Mouse (Mus musculus) MEL (cell line): ENCODE measurements around the gene Fgf13. TPM values are rescaled to one million over a fixed set of nuclear protein-coding genes. Genes with fewer than 3 reads are reported as not detected.

Experiments
- DNase-seq: peaks from one replicate; pipeline ENCODE4 v3.0.0; 2011; ENCODE audit warnings: low read depth, low spot score
- H3K27ac ChIP-seq: 2 replicates; pipeline ENCODE4 v1.5.1; 2012; ENCODE audit warnings: low read depth, mild to moderate bottlenecking, control low read depth, low read length, moderate library complexity; ENCODE audit not compliant: control insufficient read depth
- H3K27me3 ChIP-seq, 2 experiments: fragments of 150-350 bp in 1 of 2; sonication (generic) in 1 of 2; 2 replicates each; pipeline ENCODE4 v1.6.1; 2012; ENCODE audit warnings: low read length in 2 of 2, mild to moderate bottlenecking in 2 of 2, improper control_type of control experiment in 1 of 2, moderate library complexity in 1 of 2; ENCODE audit not compliant: insufficient read depth in 2 of 2, control insufficient read depth in 1 of 2
- H3K36me3 ChIP-seq, 2 experiments: 2 replicates each; pipeline ENCODE4 v1.6.1; 2012 to 2014; ENCODE audit warnings: low read length in 2 of 2, improper control_type of control experiment in 1 of 2, inconsistent platforms in 1 of 2, mild to moderate bottlenecking in 1 of 2; ENCODE audit not compliant: insufficient read depth in 2 of 2, control insufficient read depth in 1 of 2
- H3K4me1 ChIP-seq, 2 experiments: fragments of 150-350 bp in 1 of 2; sonication (generic) in 1 of 2; 2 replicates each; pipeline ENCODE4 v1.6.1; 2012; ENCODE audit warnings: low read length in 2 of 2, improper control_type of control experiment in 1 of 2, mild to moderate bottlenecking in 1 of 2; ENCODE audit not compliant: insufficient read depth in 2 of 2, control insufficient read depth in 1 of 2
- H3K4me3 ChIP-seq, 2 experiments: fragments of 150-350 bp in 1 of 2; sonication (generic) in 1 of 2; 2 replicates each; pipeline ENCODE4 v1.5.1; 2012; ENCODE audit warnings: low read depth in 2 of 2, low read length in 2 of 2, mild to moderate bottlenecking in 2 of 2, moderate library complexity in 2 of 2, control low read depth in 1 of 2, improper control_type of control experiment in 1 of 2; ENCODE audit not compliant: control insufficient read depth in 1 of 2, insufficient read depth in 1 of 2
- H3K79me2 ChIP-seq: 2 replicates; pipeline ENCODE4 v1.6.1; 2012; ENCODE audit warnings: mild to moderate bottlenecking, low read length, moderate library complexity; ENCODE audit not compliant: control insufficient read depth, poor library complexity, insufficient read depth
- H3K9ac ChIP-seq: 2 replicates; pipeline ENCODE4 v1.6.1; 2012; ENCODE audit warnings: low read depth, mild to moderate bottlenecking, control low read depth, low read length, moderate library complexity; ENCODE audit not compliant: control insufficient read depth, poor library complexity, severe bottlenecking
- H3K9me3 ChIP-seq: fragments of 150-350 bp; sonication (generic); replicated peaks from 2 replicates; pipeline ENCODE4 v1.6.1; 2012; ENCODE audit warnings: mild to moderate bottlenecking, low read length, improper control_type of control experiment, moderate library complexity; ENCODE audit not compliant: insufficient read depth
- CHD1 ChIP-seq: IDR thresholded peaks from 2 replicates; pipeline ENCODE4 v1.6.1; 2012; ENCODE audit warnings: low read depth, mild to moderate bottlenecking, inconsistent platforms, low read length, improper control_type of control experiment
- CHD2 ChIP-seq: IDR thresholded peaks from 2 replicates; pipeline ENCODE4 v1.6.1; 2011; ENCODE audit warnings: low read length, improper control_type of control experiment
- CTCF ChIP-seq, 3 experiments: IDR thresholded peaks in 2 of 3; conservative IDR thresholded peaks in 1 of 3; 2 replicates each; pipeline ENCODE4 v1.5.1; 2011 to 2012; ENCODE audit warnings: low read length in 3 of 3, low read depth in 2 of 3, mild to moderate bottlenecking in 2 of 3, improper control_type of control experiment in 1 of 3, inconsistent platforms in 1 of 3, mixed read lengths in 1 of 3, moderate library complexity in 1 of 3; ENCODE audit not compliant: control insufficient read depth in 1 of 3, insufficient read depth in 1 of 3, poor library complexity in 1 of 3, severe bottlenecking in 1 of 3
- E2F4 ChIP-seq: IDR thresholded peaks from 2 replicates; pipeline ENCODE4 v1.6.1; 2011; ENCODE audit warnings: low read depth, low read length, improper control_type of control experiment, borderline replicate concordance
- ELF1 ChIP-seq: IDR thresholded peaks from 2 replicates; pipeline ENCODE4 v1.6.1; 2014; ENCODE audit warnings: low read depth, mild to moderate bottlenecking, inconsistent platforms, low read length, improper control_type of control experiment, moderate library complexity
- EP300 ChIP-seq, 2 experiments: IDR thresholded peaks; 2 replicates each; pipeline ENCODE4 v1.6.1; 2011; ENCODE audit warnings: improper control_type of control experiment in 2 of 2, low read length in 2 of 2, low read depth in 1 of 2, mild to moderate bottlenecking in 1 of 2
- GABPA ChIP-seq: IDR thresholded peaks from 2 replicates; pipeline ENCODE4 v1.6.1; 2012; ENCODE audit warnings: low read depth, mild to moderate bottlenecking, inconsistent platforms, low read length, improper control_type of control experiment, moderate library complexity
- GATA1 ChIP-seq: IDR thresholded peaks from 2 replicates; pipeline ENCODE4 v1.6.1; 2011; ENCODE audit warnings: low read depth, low read length, improper control_type of control experiment
- HCFC1 ChIP-seq: IDR thresholded peaks from 2 replicates; pipeline ENCODE4 v1.6.1; 2012; ENCODE audit warnings: low read depth, mild to moderate bottlenecking, inconsistent platforms, low read length, improper control_type of control experiment, moderate library complexity
- MAFK ChIP-seq: IDR thresholded peaks from 2 replicates; pipeline ENCODE4 v1.6.1; 2011; ENCODE audit warnings: low read depth, mild to moderate bottlenecking, low read length, improper control_type of control experiment, borderline replicate concordance
- MAZ ChIP-seq: IDR thresholded peaks from 2 replicates; pipeline ENCODE4 v1.6.1; 2012; ENCODE audit warnings: low read depth, mild to moderate bottlenecking, inconsistent platforms, low read length, improper control_type of control experiment
- MXI1 ChIP-seq: IDR thresholded peaks from 2 replicates; pipeline ENCODE4 v1.6.1; 2011; ENCODE audit warnings: mild to moderate bottlenecking, low read depth, low read length, improper control_type of control experiment
- MYC ChIP-seq: IDR thresholded peaks from 2 replicates; pipeline ENCODE4 v1.6.1; 2011; ENCODE audit warnings: low read depth, mild to moderate bottlenecking, low read length, improper control_type of control experiment, moderate library complexity
- NELFE ChIP-seq: IDR thresholded peaks from 2 replicates; pipeline ENCODE4 v1.6.1; 2011; ENCODE audit warnings: low read depth, low read length, improper control_type of control experiment
- NRF1 ChIP-seq: IDR thresholded peaks from 2 replicates; pipeline ENCODE4 v1.6.1; 2014; ENCODE audit warnings: low read depth, mild to moderate bottlenecking, inconsistent platforms, low read length, improper control_type of control experiment, moderate library complexity; ENCODE audit not compliant: poor library complexity, insufficient read depth, severe bottlenecking
- POLR2AphosphoS5 ChIP-seq: IDR thresholded peaks from 2 replicates; pipeline ENCODE4 v1.6.1; 2012; ENCODE audit warnings: low read depth, borderline replicate concordance, mild to moderate bottlenecking, inconsistent platforms, low read length, moderate library complexity, mixed read lengths
- RAD21 ChIP-seq: IDR thresholded peaks from 2 replicates; pipeline ENCODE4 v1.6.1; 2011; ENCODE audit warnings: mild to moderate bottlenecking, low read depth, low read length, improper control_type of control experiment
- SIN3A ChIP-seq: IDR thresholded peaks from 2 replicates; pipeline ENCODE4 v1.6.1; 2012; ENCODE audit warnings: low read length, improper control_type of control experiment, inconsistent platforms
- SMC3 ChIP-seq: IDR thresholded peaks from 2 replicates; pipeline ENCODE4 v1.6.1; 2011; ENCODE audit warnings: low read depth, low read length, improper control_type of control experiment
- TBP ChIP-seq: IDR thresholded peaks from 2 replicates; pipeline ENCODE4 v1.8.0; 2011; ENCODE audit warnings: low read depth, low read length, improper control_type of control experiment
- TCF12 ChIP-seq: IDR thresholded peaks from 2 replicates; pipeline ENCODE4 v1.6.1; 2014; ENCODE audit warnings: low read depth, mild to moderate bottlenecking, inconsistent platforms, low read length, improper control_type of control experiment, moderate library complexity
- UBTF ChIP-seq: IDR thresholded peaks from 2 replicates; pipeline ENCODE4 v1.6.1; 2012; ENCODE audit warnings: low read depth, mild to moderate bottlenecking, inconsistent platforms, low read length, improper control_type of control experiment, moderate library complexity, borderline replicate concordance; ENCODE audit not compliant: insufficient read depth
- USF1 ChIP-seq: IDR thresholded peaks from 2 replicates; pipeline ENCODE4 v1.6.1; 2014; ENCODE audit warnings: low read depth, mild to moderate bottlenecking, inconsistent platforms, low read length, improper control_type of control experiment, moderate library complexity
- ZC3H11A ChIP-seq: IDR thresholded peaks from 2 replicates; pipeline ENCODE4 v1.6.1; 2012; ENCODE audit warnings: low read depth, mild to moderate bottlenecking, inconsistent platforms, low read length, improper control_type of control experiment
- ZKSCAN1 ChIP-seq: IDR thresholded peaks from 2 replicates; pipeline ENCODE4 v1.6.1; 2012; ENCODE audit warnings: low read depth, mild to moderate bottlenecking, inconsistent platforms, low read length, improper control_type of control experiment, moderate library complexity
- ZMIZ1 ChIP-seq: IDR thresholded peaks from 2 replicates; pipeline ENCODE4 v1.6.1; 2012; ENCODE audit warnings: low read depth, mild to moderate bottlenecking, inconsistent platforms, low read length, improper control_type of control experiment, moderate library complexity
- ZNF384 ChIP-seq: IDR thresholded peaks from 2 replicates; pipeline ENCODE4 v1.6.1; 2012; ENCODE audit warnings: low read depth, mild to moderate bottlenecking, inconsistent platforms, low read length, improper control_type of control experiment
- polyA plus RNA-seq, 2 experiments: library from polyadenylated mRNA; stranded (reverse) in 1 of 2; unstranded in 1 of 2; fragments of >175 nt in 1 of 2; fragments of >200 nt in 1 of 2; gene quantifications; 2 replicates each; pipeline versions ENCODE4 v1.2.1 to v1.2.4; 2012; ENCODE audit warnings: low replicate concordance in 2 of 2, low read depth in 1 of 2; ENCODE audit not compliant: insufficient read length in 2 of 2, insufficient read depth in 1 of 2, missing spikeins in 1 of 2
- total RNA-seq: library from RNA; depleted of rRNA; stranded (reverse); fragments of 300-350 nt; gene quantifications from 2 replicates; pipeline ENCODE4 v1.2.3, GENCODE M21; 2012

Gene Fgf13
- total and polyA plus RNA-seq, 3 experiments, result not detected

DNA sequence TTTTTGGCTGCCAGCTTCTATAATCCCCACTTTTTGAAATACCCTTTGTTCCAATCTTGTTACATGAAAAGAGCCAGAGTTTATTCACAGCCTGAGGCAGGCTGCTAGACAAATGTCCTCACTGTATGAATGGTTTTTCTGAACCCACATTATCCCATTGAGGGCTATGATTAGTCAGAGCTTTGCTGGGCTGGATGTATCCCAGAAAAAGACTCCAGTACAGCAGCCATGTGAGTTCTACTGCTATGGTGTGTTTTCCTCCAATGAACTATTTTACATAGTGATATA is 326.5 kb downstream of the Fgf13 start:
- Histone ChIP-seq H3K27ac (no peak overlapping the region), H3K36me3 (no peaks in the 10 kb centered on the region), H3K4me3 (no peak overlapping the region), H3K9me3 (no peaks in the 10 kb centered on the region), H3K79me2 (no peaks in the 10 kb centered on the region), H3K27me3 (no peaks in the 10 kb centered on the region), H3K4me1 (no peaks in the 10 kb centered on the region), H3K9ac (no peak overlapping the region)
- TF ChIP-seq GATA1 (no peak), GABPA (no peak), ZKSCAN1 (no peak), NRF1 (no peak), CHD1 (no peak), POLR2AphosphoS5 (no peak), SIN3A (no peak), USF1 (no peak), SMC3 (no peak), ZNF384 (no peak), ZC3H11A (no peak), MAFK (no peak), E2F4 (no peak), TCF12 (no peak), MYC (no peak)
- DNase-seq, result no peak

DNA sequence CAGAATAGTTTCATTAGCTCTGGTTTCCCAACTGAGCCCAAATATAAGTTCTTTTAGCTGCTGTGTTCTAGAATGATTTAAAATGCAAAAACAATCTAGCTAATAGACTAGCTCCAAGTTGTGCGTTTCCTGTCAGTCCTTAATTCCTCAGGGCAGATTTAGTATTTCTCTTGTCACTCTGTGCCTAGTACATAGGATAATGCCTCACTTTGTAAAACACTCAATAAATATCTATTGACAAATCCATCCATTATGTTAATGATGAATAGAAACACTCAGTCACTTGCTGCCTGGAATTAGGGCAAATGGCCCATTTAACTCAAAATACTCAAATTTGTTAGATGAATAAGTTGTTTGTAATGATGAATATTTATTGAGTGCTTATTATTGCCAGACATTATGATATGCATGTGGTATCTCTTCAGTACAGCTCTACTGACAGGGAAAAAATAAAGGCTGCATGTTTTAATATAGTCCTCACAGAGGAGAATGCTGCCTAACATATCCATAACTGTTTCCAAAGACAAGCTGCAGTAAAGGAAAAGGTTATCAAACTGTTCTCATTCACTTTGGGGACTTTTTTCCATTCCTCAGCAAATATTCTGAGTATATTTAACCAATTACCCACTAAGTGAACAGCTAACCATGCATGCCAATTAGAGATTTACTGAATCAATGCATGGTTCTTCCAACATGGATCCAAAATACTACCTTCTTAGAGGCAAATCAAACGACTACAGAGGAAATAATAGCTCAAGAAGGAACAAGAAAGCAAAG is 327.0 kb downstream of the Fgf13 start:
- Histone ChIP-seq H3K27me3 (no peaks in the 10 kb centered on the region), H3K4me3 (no peak overlapping the region), H3K9me3 (no peaks in the 10 kb centered on the region), H3K79me2 (no peaks in the 10 kb centered on the region), H3K9ac (no peak overlapping the region), H3K4me1 (no peaks in the 10 kb centered on the region), H3K36me3 (no peaks in the 10 kb centered on the region), H3K27ac (no peak overlapping the region)
- no peak for TF ChIP-seq MYC
- TF ChIP-seq ELF1, result no peak
- no peak for TF ChIP-seq MAZ
- no peak for TF ChIP-seq EP300 (IDR thresholded peaks at IDR 0.05; ENCODE audit: low read depth in 1 of 2, low read length in 2 of 2)
- no peak for TF ChIP-seq NELFE
- TF ChIP-seq TBP, result no peak
- TF ChIP-seq CHD2, result no peak
- no peak for TF ChIP-seq HCFC1
- TF ChIP-seq CTCF (IDR thresholded peaks at IDR 0.05 in 2 of 3, conservative IDR thresholded peaks at IDR 0.05 in 1 of 3; ENCODE audit: control insufficient read depth in 1 of 3, insufficient read depth in 1 of 3, low read depth in 2 of 3, low read length in 3 of 3, poor library complexity in 1 of 3, severe bottlenecking in 1 of 3), result no peak
- TF ChIP-seq MXI1, result no peak
- no peak for TF ChIP-seq GABPA
- TF ChIP-seq UBTF, result no peak
- no peak for TF ChIP-seq RAD21
- TF ChIP-seq ZMIZ1, result no peak
- no peak for DNase-seq
